ENCODE assay signal across 8 mouse cellular contexts in genomic region chr4:137468260-137469080, GRCm38 (mm10). TPM values are rescaled to one million over a fixed set of nuclear protein-coding genes. Genes with fewer than 3 reads are reported as not detected.
DNase-seq lines count a peak whose midpoint lies in the region; ATAC-seq and TF ChIP-seq lines count a peak whose summit lies in the region.

Gene Hspg2, plus strand, starts transcription at chr4:137468769.

- H3K9me3 ChIP-seq in limb, embryonic 13.5 days: no peaks in the 10 kb centered on the region
- H3K9me3 ChIP-seq in midbrain, embryonic 16.5 days (replicated peaks; ENCODE audit: control insufficient read depth, low read length, poor library complexity, severe bottlenecking): no peaks in the 10 kb centered on the region

- H3K36me3 ChIP-seq in limb, embryonic 13.5 days: no peaks in the 10 kb centered on the region
- H3K36me3 ChIP-seq in midbrain, embryonic 16.5 days (ENCODE audit: control insufficient read depth, insufficient read depth, low read length): no peaks in the 10 kb centered on the region
- no peaks in the 10 kb centered on the region for H3K36me3 ChIP-seq in spleen, adult 2 months (ENCODE audit: control insufficient read depth, insufficient read depth, low read length)

- TF ChIP-seq CTCF in bone marrow macrophage, adult 2 months (IDR thresholded peaks at IDR 0.05; ENCODE audit: low read depth, low read length): no peak
- no peak for TF ChIP-seq CTCF in spleen, adult 2 months (IDR thresholded peaks at IDR 0.05; ENCODE audit: extremely low read depth, insufficient read depth, insufficient read length, insufficient replicate concordance)

- no peaks in the 10 kb centered on the region for H3K27me3 ChIP-seq in limb, embryonic 13.5 days
- H3K27me3 ChIP-seq in midbrain, embryonic 16.5 days (ENCODE audit: control insufficient read depth, insufficient read depth, low read depth, low read length): no peaks in the 10 kb centered on the region
- H3K27me3 ChIP-seq in spleen, adult 2 months (ENCODE audit: control insufficient read depth, insufficient read depth, low read length): peaks cover 3% of the 10 kb centered on the region; the same call in 1 of the 2 replicates

- H3K4me3 ChIP-seq in bone marrow macrophage, adult 2 months (ENCODE audit: insufficient read depth, low read length): peak within 1 kb of the TSS; percentile 59
- peak within 1 kb of the TSS; percentile 80 for H3K4me3 ChIP-seq in limb, embryonic 13.5 days
- H3K4me3 ChIP-seq in midbrain, embryonic 16.5 days (ENCODE audit: low read depth, low read length): peak within 1 kb of the TSS; percentile 53
- H3K4me3 ChIP-seq in spleen, adult 2 months (ENCODE audit: extremely low read depth, insufficient read depth, insufficient read length): peak within 1 kb of the TSS; percentile 56

- H3K4me1 ChIP-seq in bone marrow macrophage, adult 2 months (ENCODE audit: control insufficient read depth, insufficient read depth, low read length): peaks cover 15% of the 10 kb centered on the region
- H3K4me1 ChIP-seq in limb, embryonic 13.5 days: peaks cover 60% of the 10 kb centered on the region
- H3K4me1 ChIP-seq in midbrain, embryonic 16.5 days (ENCODE audit: control insufficient read depth, insufficient read depth, low read length): peaks cover 15% of the 10 kb centered on the region
- peaks cover 9% of the 10 kb centered on the region for H3K4me1 ChIP-seq in spleen, adult 2 months (ENCODE audit: control insufficient read depth, insufficient read depth, insufficient read length)

- under 1% methylated on average over 63 of the region's 72 CpGs for WGBS in limb, embryonic 13.5 days
- under 1% methylated on average over 56 of the region's 72 CpGs for WGBS in midbrain, embryonic 16.5 days
- 3% methylated on average over 62 of the region's 72 CpGs for WGBS in spleen, adult 2 months

- H3K9ac ChIP-seq in limb, embryonic 13.5 days: peak within 1 kb of the TSS; percentile 89
- peak within 1 kb of the TSS; percentile 68 for H3K9ac ChIP-seq in midbrain, embryonic 16.5 days (ENCODE audit: low read depth, low read length)

- H3K4me2 ChIP-seq in limb, embryonic 13.5 days (replicated peaks): peak within 1 kb of the TSS; percentile 85
- peak within 1 kb of the TSS; percentile 100 for H3K4me2 ChIP-seq in midbrain, embryonic 16.5 days (ENCODE audit: low read length)

- H3K27ac ChIP-seq in bone marrow macrophage, adult 2 months (ENCODE audit: insufficient read depth, low read depth, low read length): no peak within 1 kb of the TSS
- peak within 1 kb of the TSS; percentile 85 for H3K27ac ChIP-seq in limb, embryonic 13.5 days
- 0 out of 2 replicates have a peak within 1 kb of the TSS, but pooled peaks have one; percentile 4 for H3K27ac ChIP-seq in midbrain, embryonic 16.5 days (ENCODE audit: low read length)
- peak within 1 kb of the TSS; percentile 16; the same call in 1 of the 2 replicates for H3K27ac ChIP-seq in spleen, adult 2 months (ENCODE audit: insufficient read depth, low read length)

- ATAC-seq in erythroblast, adult 5-6 weeks (replicated peaks; ENCODE audit: low FRiP score, poor library complexity, severe bottlenecking): peak; percentile 77
- peak; percentile 89 for ATAC-seq in limb, embryonic 13.5 days (ENCODE audit: low FRiP score, low read depth)
- ATAC-seq in midbrain, embryonic 16.5 days: peak; percentile 87

- peak; percentile 98 for DNase-seq in B cell, adult 2 months
- peak; percentile 92 to 97 for DNase-seq in heart, adult 9 months (ENCODE audit: low spot score in 2 of 2)
- peak; percentile 95 for DNase-seq in kidney, adult 9 months
- peak; percentile 52 to 89 for DNase-seq in spleen, adult 2 months (ENCODE audit: low read depth in 1 of 2, low spot score in 2 of 2)

- no peak for TF ChIP-seq POLR2A in bone marrow macrophage, adult 2 months (IDR thresholded peaks at IDR 0.05; ENCODE audit: borderline replicate concordance, low read depth, low read length)
- TF ChIP-seq POLR2A in spleen, adult 2 months (IDR thresholded peaks at IDR 0.05; ENCODE audit: low read depth, low read length): no peak

RNA-seq across cellular contexts. Expression of gene Hspg2, which starts in this region (rescaled TPM):
- 1.5 and 1.9 TPM in 2 replicates for polyA plus RNA-seq in bone marrow macrophage, adult 2 months (2012; ENCODE audit: insufficient read depth, insufficient read length, missing spikeins)
- total RNA-seq in erythroblast, adult 5-6 weeks (2015; ENCODE audit: low replicate concordance): not detected in 2 replicates
- not detected in 2 replicates for total RNA-seq in erythroblast, adult 5-6 weeks (2017; ENCODE audit: low replicate concordance)
- polyA plus RNA-seq in limb, embryonic 13.5 days (2015; fragmentation: Nextera tagmentation; extraction: Ambion mirVana): 29.4 and 29.6 TPM in 2 replicates
- 3.4 and 3.6 TPM in 2 replicates for polyA plus RNA-seq in midbrain, embryonic 16.5 days (2015; fragmentation: Nextera tagmentation; extraction: Ambion mirVana)
- 24.4 and 27.0 TPM in 2 replicates for polyA plus RNA-seq in spleen, adult 2 months (2012; rRNA removed)

Comparison
In these comparisons a context has a peak if more than half of its experiments do, and no peak if none do; other contexts are left out.
1. Peak in ATAC-seq in erythroblast, adult 5-6 weeks; RNA of the gene not detected or under 1 TPM.